Mouse (Mus musculus) myocyte (in vitro differentiated cells): Measurements from ENCODE around the gene Nfasc. TPM values are rescaled to one million over a fixed set of nuclear protein-coding genes. Genes with fewer than 3 reads are reported as not detected.

Experiments used
- H3K27me3 ChIP-seq: one replicate; pipeline ENCODE4 v1.6.1; 2011; ENCODE audit not compliant: control insufficient read depth, insufficient read depth, insufficient read length
- H3K36me3 ChIP-seq: one replicate; pipeline ENCODE4 v1.6.1; 2011; ENCODE audit not compliant: control insufficient read depth, insufficient read depth
- H3K4me2 ChIP-seq: one replicate; pipeline ENCODE4 v1.6.1; 2011; ENCODE audit warnings: low read depth, control low read depth
- H3K4me3 ChIP-seq: one replicate; pipeline ENCODE4 v1.5.1; 2011; ENCODE audit warnings: mild to moderate bottlenecking, control low read depth, moderate library complexity
- H3K79me2 ChIP-seq: one replicate; pipeline ENCODE4 v1.6.1; 2011; ENCODE audit not compliant: control insufficient read depth, insufficient read depth
- H3ac ChIP-seq: one replicate; pipeline ENCODE4 v1.6.1; 2011; ENCODE audit not compliant: control insufficient read depth, insufficient read length
- CEBPB ChIP-seq: IDR thresholded peaks from 2 replicates; pipeline ENCODE4 v1.6.1; 2011; ENCODE audit warnings: mild to moderate bottlenecking, moderate library complexity; ENCODE audit not compliant: poor library complexity, insufficient read depth, severe bottlenecking
- E2F4 ChIP-seq: IDR thresholded peaks from one replicate; pipeline ENCODE4 v1.6.1; 2011; ENCODE audit warnings: mild to moderate bottlenecking, control low read depth, moderate library complexity; ENCODE audit not compliant: insufficient read depth
- MAX ChIP-seq: IDR thresholded peaks from one replicate; pipeline ENCODE4 v1.6.1; 2011; ENCODE audit warnings: low read depth, mild to moderate bottlenecking, control low read depth
- MYOD1 ChIP-seq, 3 experiments: IDR thresholded peaks; one replicate each; pipeline ENCODE4 v1.6.1; 2011; ENCODE audit warnings: control low read depth in 2 of 3, low read depth in 2 of 3, mild to moderate bottlenecking in 2 of 3, moderate library complexity in 1 of 3; ENCODE audit not compliant: insufficient read length in 2 of 3, control insufficient read depth in 1 of 3
- MYOG ChIP-seq, 3 experiments: IDR thresholded peaks; one replicate each; pipeline ENCODE4 v1.6.1; 2011; ENCODE audit warnings: control low read depth in 2 of 3, low read depth in 2 of 3, mild to moderate bottlenecking in 2 of 3; ENCODE audit not compliant: insufficient read length in 2 of 3, control insufficient read depth in 1 of 3, insufficient read depth in 1 of 3
- POLR2A ChIP-seq: IDR thresholded peaks from one replicate; pipeline ENCODE4 v1.6.1; 2011; ENCODE audit warnings: low read depth, mild to moderate bottlenecking, control low read depth, moderate library complexity; ENCODE audit not compliant: insufficient read length
- POLR2AphosphoS2 ChIP-seq: IDR thresholded peaks from one replicate; pipeline ENCODE4 v1.6.1; 2011; ENCODE audit warnings: low read depth, control low read depth; ENCODE audit not compliant: insufficient read length
- REST ChIP-seq: IDR thresholded peaks from one replicate; pipeline ENCODE4 v1.6.1; 2011; ENCODE audit warnings: mild to moderate bottlenecking, control low read depth, moderate library complexity; ENCODE audit not compliant: insufficient read depth, insufficient read length
- SRF ChIP-seq: IDR thresholded peaks from one replicate; pipeline ENCODE4 v1.6.1; 2011; ENCODE audit warnings: low read depth; ENCODE audit not compliant: control insufficient read depth, insufficient read length
- TCF12 ChIP-seq: IDR thresholded peaks from one replicate; pipeline ENCODE4 v1.6.1; 2011; ENCODE audit warnings: mild to moderate bottlenecking, control low read depth; ENCODE audit not compliant: poor library complexity, insufficient read depth, severe bottlenecking
- TCF3 ChIP-seq: IDR thresholded peaks from one replicate; pipeline ENCODE4 v1.6.1; 2011; ENCODE audit warnings: low read depth, control low read depth; ENCODE audit not compliant: insufficient read length
- USF1 ChIP-seq: IDR thresholded peaks from one replicate; pipeline ENCODE4 v1.6.1; 2011; ENCODE audit warnings: low read depth, mild to moderate bottlenecking, control low read depth, moderate library complexity
- polyA plus RNA-seq: library from polyadenylated mRNA; unstranded; fragments of >200 nt; fragmentation: generic; extraction: Trizol; gene quantifications from one replicate; pipeline ENCODE4 v1.2.1, GENCODE M21; 2012; ENCODE audit warnings: missing spikeins

Gene Nfasc
- polyA plus RNA-seq, 1 experiment = not detected

DNA sequence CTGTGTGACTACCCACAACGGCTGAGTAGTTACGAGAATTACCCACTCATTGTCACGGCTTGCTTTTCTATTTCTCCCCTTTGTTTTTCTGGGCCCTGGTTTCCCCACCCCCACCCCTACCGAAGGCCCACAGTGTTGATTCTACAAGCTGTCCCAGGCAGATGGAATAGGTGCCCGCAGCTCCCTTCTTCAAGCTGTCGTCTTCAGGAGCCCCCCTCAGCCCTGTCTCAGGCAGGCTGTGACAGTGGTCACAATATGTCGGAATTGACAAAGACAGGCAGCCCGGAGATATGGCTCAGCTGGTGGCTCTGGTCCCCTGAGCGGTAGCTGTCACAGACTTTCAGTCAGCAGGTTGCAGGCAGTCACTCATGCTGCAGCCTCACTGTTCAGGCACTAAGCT is 90.9 kb downstream of the Nfasc start:
- no peak overlapping the region for H3K4me3 ChIP-seq
- TF ChIP-seq POLR2A (no peak), MAX (no peak)
- H3K79me2 ChIP-seq = no peaks in the 10 kb centered on the region
- peaks cover 62% of the 10 kb centered on the region for H3K27me3 ChIP-seq
- H3K4me2 ChIP-seq = no peak overlapping the region
- no peak overlapping the region for H3ac ChIP-seq
- no peaks in the 10 kb centered on the region for H3K36me3 ChIP-seq

DNA sequence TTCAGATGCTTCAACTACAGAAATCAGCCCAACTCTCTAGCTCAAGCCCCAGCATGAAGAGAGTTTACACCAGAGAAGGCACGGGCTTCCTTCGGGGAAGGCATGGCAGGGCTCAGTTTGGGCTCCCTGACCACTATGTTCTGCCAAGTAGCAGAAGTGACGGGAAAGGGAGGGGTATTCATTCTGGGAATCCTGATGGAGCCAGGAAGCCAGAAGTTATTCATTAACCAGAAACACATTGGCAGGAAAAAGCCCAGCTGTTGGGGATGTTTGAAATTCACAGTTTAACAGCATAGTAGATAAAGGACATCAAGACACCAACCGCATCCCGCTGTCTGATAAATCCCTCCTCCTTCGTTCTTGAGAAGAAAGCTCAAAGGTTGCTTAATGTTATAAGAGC is 93.6 kb downstream of the Nfasc start:
- Histone ChIP-seq H3K4me3 (no peak overlapping the region), H3K79me2 (no peaks in the 10 kb centered on the region), H3K27me3 (peaks cover 50% of the 10 kb centered on the region), H3K4me2 (no peak overlapping the region), H3K36me3 (no peaks in the 10 kb centered on the region), H3ac (no peak overlapping the region)
- TF ChIP-seq MYOG (IDR thresholded peaks at IDR 0.05; ENCODE audit: control insufficient read depth in 1 of 3, insufficient read depth in 1 of 3, insufficient read length in 2 of 3, low read depth in 2 of 3) = no peak

DNA sequence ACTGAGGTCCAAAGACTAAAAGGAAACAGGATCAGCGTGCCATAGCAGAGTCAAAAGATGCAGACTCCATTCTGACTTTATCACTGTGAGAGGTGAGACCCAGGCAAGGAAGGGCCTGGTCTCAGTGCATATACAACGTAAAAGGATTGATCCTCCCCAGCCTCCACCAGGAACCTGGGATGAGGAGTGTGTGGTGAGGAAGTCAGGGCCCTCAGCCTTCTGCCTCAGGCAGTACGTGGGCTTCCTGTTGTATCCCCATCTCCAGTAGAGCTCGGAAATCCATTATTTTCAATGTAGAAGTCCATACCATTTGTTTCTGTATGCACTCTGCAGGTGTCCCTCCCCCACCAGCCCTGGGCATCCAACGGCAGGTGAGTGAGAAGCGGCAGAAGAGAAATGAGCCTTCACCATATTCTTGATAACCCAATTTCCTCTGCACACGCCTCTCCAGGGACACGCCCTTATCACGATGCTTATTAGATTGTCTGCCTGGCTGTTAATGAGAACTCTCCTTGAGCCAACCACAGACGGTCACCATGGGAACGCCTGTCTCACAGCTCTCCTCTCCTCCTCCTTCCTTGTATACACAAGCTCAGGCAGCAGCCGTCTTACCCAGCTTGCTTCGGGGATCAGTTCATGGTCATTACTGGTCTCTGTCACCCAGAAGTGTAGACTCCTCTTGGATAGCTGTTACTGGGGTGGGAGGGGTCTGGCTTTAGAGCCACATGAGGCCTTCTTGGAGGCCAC is 100.4 kb downstream of the Nfasc start:
- TF ChIP-seq MYOG (IDR thresholded peaks at IDR 0.05; ENCODE audit: control insufficient read depth in 1 of 3, insufficient read depth in 1 of 3, insufficient read length in 2 of 3, low read depth in 2 of 3) = no peak
- TF ChIP-seq MYOD1 (IDR thresholded peaks at IDR 0.05; ENCODE audit: control insufficient read depth in 1 of 3, insufficient read length in 2 of 3, low read depth in 2 of 3) = no peak
- no peak for TF ChIP-seq POLR2AphosphoS2
- TF ChIP-seq SRF = no peak
- no peak for TF ChIP-seq MAX
- no peak for TF ChIP-seq USF1
- no peak for TF ChIP-seq POLR2A
- TF ChIP-seq CEBPB = no peak
- no peak for TF ChIP-seq E2F4
- no peak for TF ChIP-seq TCF3
- TF ChIP-seq TCF12 = no peak
- TF ChIP-seq REST = no peak
- H3ac ChIP-seq = no peak overlapping the region
- peaks cover 62% of the 10 kb centered on the region for H3K27me3 ChIP-seq
- no peak overlapping the region for H3K4me2 ChIP-seq
- no peaks in the 10 kb centered on the region for H3K79me2 ChIP-seq
- no peaks in the 10 kb centered on the region for H3K36me3 ChIP-seq
- H3K4me3 ChIP-seq = no peak overlapping the region

DNA sequence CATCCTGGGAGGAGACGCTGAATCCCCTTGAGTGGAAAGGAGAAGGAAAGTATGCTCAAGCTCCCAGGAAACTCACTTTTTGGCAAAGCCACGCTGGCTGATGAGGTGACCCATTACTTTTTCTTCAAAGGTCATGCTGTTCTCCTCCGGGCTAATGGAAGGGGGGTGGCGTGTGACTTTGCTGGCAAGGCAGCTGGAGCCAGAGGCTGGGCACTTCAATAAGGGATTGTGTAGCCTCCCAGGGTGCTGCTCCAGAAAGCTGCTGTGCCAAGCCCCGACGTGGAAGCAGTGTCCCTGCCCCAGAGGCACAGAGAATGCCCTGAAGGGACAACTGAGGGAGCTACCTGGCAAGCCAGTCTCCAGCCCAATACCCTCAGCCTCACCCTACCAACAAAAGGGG is 101.3 kb downstream of the Nfasc start:
- no peaks in the 10 kb centered on the region for H3K36me3 ChIP-seq
- TF ChIP-seq POLR2A = no peak
- TF ChIP-seq MAX = no peak
- TF ChIP-seq E2F4 = no peak
- no peak for TF ChIP-seq REST
- no peak for TF ChIP-seq SRF
- no peak for TF ChIP-seq TCF3
- no peak for TF ChIP-seq CEBPB
- no peak for TF ChIP-seq MYOG (IDR thresholded peaks at IDR 0.05; ENCODE audit: control insufficient read depth in 1 of 3, insufficient read depth in 1 of 3, insufficient read length in 2 of 3, low read depth in 2 of 3)
- no peak for TF ChIP-seq MYOD1 (IDR thresholded peaks at IDR 0.05; ENCODE audit: control insufficient read depth in 1 of 3, insufficient read length in 2 of 3, low read depth in 2 of 3)
- no peak for TF ChIP-seq USF1
- no peak for TF ChIP-seq TCF12
- no peak for TF ChIP-seq POLR2AphosphoS2
- H3K4me2 ChIP-seq = no peak overlapping the region
- H3K27me3 ChIP-seq = peaks cover 70% of the 10 kb centered on the region
- H3K4me3 ChIP-seq = no peak overlapping the region
- H3K79me2 ChIP-seq = no peaks in the 10 kb centered on the region
- H3ac ChIP-seq = no peak overlapping the region

DNA sequence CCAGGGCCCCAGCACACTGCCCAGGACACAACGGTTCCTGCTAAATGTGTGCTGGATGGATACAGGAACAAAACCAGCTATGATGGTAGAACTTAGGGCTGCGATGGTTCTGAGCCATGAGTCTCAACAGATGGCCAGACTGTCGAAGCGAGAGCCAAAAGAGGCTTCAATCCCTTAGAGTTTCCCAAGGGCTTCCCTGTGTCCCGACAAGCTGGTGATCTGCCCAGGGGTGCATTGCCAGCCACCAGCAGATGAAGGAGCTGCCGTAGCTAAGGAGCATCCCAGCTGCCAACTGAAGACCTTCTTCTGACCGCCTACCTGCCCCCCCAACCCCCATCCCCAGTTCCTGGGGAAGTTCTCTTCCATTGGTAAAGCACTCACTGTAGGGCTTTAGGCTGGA is 104.3 kb downstream of the Nfasc start:
- Histone ChIP-seq H3K4me2 (no peak overlapping the region), H3ac (no peak overlapping the region), H3K27me3 (peaks cover 96% of the 10 kb centered on the region), H3K79me2 (no peaks in the 10 kb centered on the region), H3K4me3 (no peak overlapping the region), H3K36me3 (no peaks in the 10 kb centered on the region)
- no peak for TF ChIP-seq REST
- no peak for TF ChIP-seq POLR2AphosphoS2
- no peak for TF ChIP-seq MYOG (IDR thresholded peaks at IDR 0.05; ENCODE audit: control insufficient read depth in 1 of 3, insufficient read depth in 1 of 3, insufficient read length in 2 of 3, low read depth in 2 of 3)
- no peak for TF ChIP-seq E2F4
- TF ChIP-seq MYOD1 (IDR thresholded peaks at IDR 0.05; ENCODE audit: control insufficient read depth in 1 of 3, insufficient read length in 2 of 3, low read depth in 2 of 3) = no peak
- TF ChIP-seq TCF12 = no peak
- TF ChIP-seq MAX = no peak
- no peak for TF ChIP-seq TCF3
- no peak for TF ChIP-seq CEBPB
- TF ChIP-seq SRF = no peak
- no peak for TF ChIP-seq USF1
- no peak for TF ChIP-seq POLR2A
